Mouse (Mus musculus): ENCODE measurements at regions not wholly inside any gene's neighbourhood (a gene's known extent, or its start where the extent isn't known, plus 50 kb on each side); places are given as distances from the start of the nearest gene placed in this dataset.
"Not testable (repeated sequence)": the region's sequence is repeated elsewhere in the genome, so short reads cannot be mapped to it uniquely, and the experiment has no call there.

DNA sequence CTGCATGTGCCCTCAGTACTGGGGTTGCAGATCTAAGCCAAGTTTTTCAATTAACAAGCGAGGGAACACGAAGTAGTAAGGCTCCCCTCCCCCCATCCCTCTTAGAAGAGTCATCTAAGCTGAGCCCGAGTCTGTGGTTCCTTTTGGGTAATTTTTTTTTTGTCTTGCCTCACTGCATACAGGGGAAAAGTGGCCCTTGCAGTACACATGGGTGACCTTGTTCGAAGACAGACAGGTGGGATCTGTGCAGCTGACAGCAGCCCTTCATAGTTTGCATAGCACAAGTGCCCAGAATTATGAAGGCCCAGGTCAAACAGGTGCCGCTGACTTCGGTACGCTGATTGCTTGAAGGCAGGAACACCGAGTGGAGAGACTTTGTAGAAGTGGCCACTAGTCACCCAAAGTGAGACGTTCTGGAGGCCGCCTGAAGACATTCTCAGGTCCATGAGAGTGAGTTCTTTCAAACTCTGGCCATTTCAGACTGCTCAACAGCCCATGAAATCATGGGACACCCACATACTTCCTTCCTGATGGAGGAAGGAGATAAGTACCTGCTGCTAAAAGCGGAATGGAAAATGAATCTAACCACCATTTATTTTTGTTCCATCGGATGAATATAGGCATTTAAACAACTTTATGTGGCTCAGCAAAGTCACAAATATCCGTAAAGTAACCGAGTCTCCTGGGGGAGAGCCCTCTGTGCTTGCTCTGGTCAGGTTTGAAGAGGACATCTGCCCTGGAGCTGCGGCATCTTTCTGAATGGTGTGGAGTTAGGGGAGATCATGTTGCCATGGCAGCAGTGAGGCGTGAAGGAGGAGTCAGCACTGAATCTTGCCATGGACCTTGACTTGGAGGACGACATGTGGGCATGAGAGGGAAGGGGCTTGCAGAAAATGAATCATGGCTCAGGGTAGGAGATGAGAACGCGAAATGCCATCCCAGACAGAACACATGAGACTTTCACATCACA lies 79.8 kb upstream of the Rpl34 start:
- Histone ChIP-seq H3K4me2 (no peak overlapping the region), H3K4me1 (peaks cover 4% of the 10 kb centered on the region; the same call in 1 of the 2 replicates), H3K9ac (no peak overlapping the region), H3K27ac (no peak overlapping the region), H3K9me3 (no peaks in the 10 kb centered on the region), H3K27me3 (no peaks in the 10 kb centered on the region), H3K4me3 (no peak overlapping the region), H3K36me3 (no peaks in the 10 kb centered on the region)
- 71% methylated on average over 19 of the region's 19 CpGs for WGBS
- no peak for ATAC-seq (ENCODE audit: insufficient number of reproducible peaks, insufficient read depth, low FRiP score, low TSS enrichment, low read depth)

DNA sequence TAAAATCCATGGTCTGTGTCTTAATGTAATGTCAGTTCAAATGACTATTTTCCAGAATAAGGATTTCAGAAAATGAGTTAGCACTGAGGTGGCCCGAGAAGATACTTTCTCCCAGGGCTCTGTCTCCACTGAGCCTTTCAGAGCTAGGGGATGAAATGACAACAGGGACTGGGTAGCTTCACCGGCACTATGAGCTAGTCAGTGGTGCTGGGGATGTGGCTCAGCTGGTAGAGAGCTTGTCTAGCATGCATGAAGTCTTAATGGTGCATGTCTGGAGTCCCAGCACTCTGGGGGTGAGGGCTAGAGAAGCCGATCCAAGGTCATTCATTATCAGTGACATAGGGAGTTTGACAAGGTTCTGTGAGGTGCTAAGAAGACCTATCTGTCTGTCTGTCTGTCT lies 75.1 kb upstream of the Rpl34 start:
- Histone ChIP-seq H3K27me3 (no peaks in the 10 kb centered on the region), H3K4me1 (peaks cover 20% of the 10 kb centered on the region), H3K36me3 (no peaks in the 10 kb centered on the region), H3K9me3 (no peaks in the 10 kb centered on the region), H3K9ac (no peak overlapping the region), H3K4me3 (no peak overlapping the region), H3K27ac (no peak overlapping the region), H3K4me2 (no peak overlapping the region)
- 97% methylated on average over 3 of the region's 3 CpGs for WGBS
- no peak for ATAC-seq (ENCODE audit: insufficient number of reproducible peaks, insufficient read depth, low FRiP score, low TSS enrichment, low read depth)

DNA sequence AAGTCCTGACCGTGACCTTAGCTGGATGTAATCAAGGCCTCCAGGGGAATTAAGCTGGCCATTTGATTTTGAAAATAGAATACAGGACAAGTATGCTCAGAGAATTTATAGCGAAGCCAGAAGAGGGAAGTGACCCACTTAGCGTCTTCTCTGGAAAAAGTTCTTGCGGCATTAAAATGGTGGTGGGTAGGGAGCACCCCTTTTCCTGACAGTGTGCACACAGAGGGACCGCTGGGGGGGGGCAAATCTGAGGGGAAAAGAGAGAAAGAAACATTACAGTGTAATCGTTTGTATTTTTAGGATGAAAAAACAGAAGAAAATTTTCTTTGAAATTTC lies 74.1 kb upstream of the Rpl34 start:
- WGBS = 42% methylated on average over 6 of the region's 6 CpGs
- no peaks in the 10 kb centered on the region for H3K36me3 ChIP-seq
- H3K4me1 ChIP-seq = peaks cover 18% of the 10 kb centered on the region
- no peak overlapping the region for H3K9ac ChIP-seq
- H3K27ac ChIP-seq = no peak overlapping the region
- ATAC-seq (ENCODE audit: insufficient number of reproducible peaks, insufficient read depth, low FRiP score, low TSS enrichment, low read depth) = no peak
- H3K9me3 ChIP-seq = no peaks in the 10 kb centered on the region
- H3K4me2 ChIP-seq = peak overlapping the region; percentile 30
- H3K4me3 ChIP-seq = no peak overlapping the region
- no peaks in the 10 kb centered on the region for H3K27me3 ChIP-seq

DNA sequence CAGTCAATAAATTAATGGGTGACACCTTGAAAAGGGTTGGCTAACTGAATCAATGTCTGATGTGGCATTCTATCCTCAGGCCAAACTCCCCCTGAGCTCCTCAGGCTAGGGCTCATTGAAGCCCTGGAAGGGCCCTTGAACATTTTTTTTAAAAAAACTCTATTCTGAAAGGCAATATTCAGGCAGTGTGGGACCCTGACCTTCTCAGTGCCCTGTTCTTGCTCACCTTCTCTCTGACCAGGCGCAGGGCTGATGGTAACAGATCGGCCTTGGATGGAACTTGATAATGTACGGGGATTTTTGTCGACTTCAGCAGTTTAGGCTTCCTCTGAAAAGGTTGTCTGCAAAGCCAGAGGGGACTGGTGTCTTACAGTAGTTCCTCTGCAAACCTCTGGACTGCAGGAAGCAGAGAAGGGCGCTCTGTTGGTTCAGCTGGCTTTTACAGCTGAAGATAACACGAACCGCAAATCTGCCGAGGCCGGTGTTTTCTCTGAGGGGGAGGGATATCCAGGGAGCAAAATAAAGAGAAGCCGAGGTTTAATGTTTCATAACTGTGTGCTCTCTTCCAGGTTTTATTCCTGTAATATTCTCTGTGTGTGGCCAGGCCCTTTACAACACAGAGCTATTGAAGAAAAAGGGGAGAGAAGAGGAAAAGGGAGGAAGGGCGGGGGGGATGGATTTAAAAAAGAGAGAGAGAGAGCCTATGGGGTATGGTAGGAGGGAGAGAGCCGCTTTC lies 73.6 kb upstream of the Rpl34 start:
- H3K4me2 ChIP-seq = peak overlapping the region; percentile 30
- H3K27me3 ChIP-seq = no peaks in the 10 kb centered on the region
- no peak overlapping the region for H3K4me3 ChIP-seq
- no peaks in the 10 kb centered on the region for H3K9me3 ChIP-seq
- no peaks in the 10 kb centered on the region for H3K36me3 ChIP-seq
- no peak overlapping the region for H3K9ac ChIP-seq
- peaks cover 18% of the 10 kb centered on the region for H3K4me1 ChIP-seq
- WGBS = 23% methylated on average over 12 of the region's 12 CpGs
- no peak for ATAC-seq (ENCODE audit: insufficient number of reproducible peaks, insufficient read depth, low FRiP score, low TSS enrichment, low read depth)
- H3K27ac ChIP-seq = 0 out of 2 replicates have a peak overlapping the region, but pooled peaks have one; percentile 1

DNA sequence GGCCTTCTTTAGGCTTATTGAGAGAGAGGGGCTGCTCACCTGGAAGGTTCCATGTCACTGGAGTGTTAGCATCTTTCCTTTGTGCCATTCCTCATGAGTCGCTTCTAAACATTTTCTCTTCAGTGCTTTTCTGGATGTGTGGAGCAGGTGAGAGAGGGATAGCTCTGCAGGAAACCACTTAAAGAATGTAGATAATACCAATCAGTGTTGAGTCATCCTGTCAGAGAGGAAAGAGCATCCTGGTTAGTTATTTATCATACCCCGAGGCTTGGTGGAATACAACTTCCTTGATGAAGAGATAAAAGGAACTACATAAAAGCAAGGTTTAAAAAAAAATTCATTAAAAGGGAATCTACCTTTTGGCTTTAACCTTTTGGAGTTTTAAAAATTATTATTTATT lies 69.8 kb upstream of the Rpl34 start:
- Histone ChIP-seq H3K4me3 (no peak overlapping the region), H3K27me3 (no peaks in the 10 kb centered on the region), H3K27ac (no peak overlapping the region), H3K36me3 (no peaks in the 10 kb centered on the region), H3K4me1 (peaks cover 18% of the 10 kb centered on the region), H3K4me2 (no peak overlapping the region), H3K9me3 (no peaks in the 10 kb centered on the region), H3K9ac (no peak overlapping the region)
- no peak for ATAC-seq (ENCODE audit: insufficient number of reproducible peaks, insufficient read depth, low FRiP score, low TSS enrichment, low read depth)
- WGBS = 64% methylated on average over 2 of the region's 2 CpGs

DNA sequence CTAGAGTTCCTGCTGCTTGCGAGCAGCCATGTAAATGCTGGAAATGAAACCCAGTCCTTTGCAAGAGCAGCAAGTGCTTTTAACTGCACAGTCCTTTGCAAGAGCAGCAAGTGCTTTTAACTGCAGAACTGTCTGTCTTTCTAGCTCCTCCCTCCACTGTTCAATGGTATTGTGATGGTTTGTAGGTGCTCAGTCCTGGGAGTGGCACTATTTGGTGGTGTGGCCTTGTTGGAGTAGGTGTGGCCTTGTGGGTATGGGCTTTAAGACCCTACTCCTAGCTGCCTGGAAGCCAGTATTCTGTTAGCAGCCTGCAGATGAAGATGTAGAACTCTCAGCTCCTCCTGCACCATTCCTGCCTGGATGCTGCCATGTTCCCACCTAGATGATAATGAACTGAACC lies 67.8 kb upstream of the Rpl34 start:
- 71% methylated on average over 1 of the region's 1 CpGs for WGBS
- H3K9ac ChIP-seq; ATAC-seq (ENCODE audit: insufficient number of reproducible peaks, insufficient read depth, low FRiP score, low TSS enrichment, low read depth); H3K4me2 ChIP-seq; H3K27me3 ChIP-seq; H3K4me3 ChIP-seq; H3K36me3 ChIP-seq; H3K4me1 ChIP-seq; H3K27ac ChIP-seq; H3K9me3 ChIP-seq: not testable (repeated sequence)

DNA sequence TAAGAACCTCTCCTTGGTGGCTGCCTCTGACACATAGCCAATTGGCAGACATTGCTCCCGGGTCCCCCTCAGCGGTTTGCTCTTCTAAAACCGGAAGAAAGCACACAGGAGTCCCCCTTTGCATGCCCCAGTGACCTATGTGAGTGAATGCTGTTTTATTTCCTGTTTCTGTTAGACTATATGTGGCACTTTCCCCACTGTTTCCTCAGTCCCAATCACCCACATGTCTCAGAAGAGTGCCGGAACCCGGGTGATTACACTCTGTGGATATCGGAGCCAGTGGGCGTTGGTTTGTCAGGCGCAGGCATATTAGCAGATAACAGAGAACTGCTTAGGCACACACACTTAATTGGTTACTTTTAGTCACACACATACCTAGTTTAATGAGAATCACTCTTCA lies 66.3 kb upstream of the Rpl34 start:
- 83% methylated on average over 8 of the region's 8 CpGs for WGBS
- Histone ChIP-seq H3K4me3 (no peak overlapping the region), H3K27me3 (no peaks in the 10 kb centered on the region), H3K36me3 (no peaks in the 10 kb centered on the region), H3K9ac (no peak overlapping the region), H3K4me2 (no peak overlapping the region), H3K4me1 (no peaks in the 10 kb centered on the region), H3K27ac (no peak overlapping the region), H3K9me3 (no peaks in the 10 kb centered on the region)
- no peak for ATAC-seq (ENCODE audit: insufficient number of reproducible peaks, insufficient read depth, low FRiP score, low TSS enrichment, low read depth)

DNA sequence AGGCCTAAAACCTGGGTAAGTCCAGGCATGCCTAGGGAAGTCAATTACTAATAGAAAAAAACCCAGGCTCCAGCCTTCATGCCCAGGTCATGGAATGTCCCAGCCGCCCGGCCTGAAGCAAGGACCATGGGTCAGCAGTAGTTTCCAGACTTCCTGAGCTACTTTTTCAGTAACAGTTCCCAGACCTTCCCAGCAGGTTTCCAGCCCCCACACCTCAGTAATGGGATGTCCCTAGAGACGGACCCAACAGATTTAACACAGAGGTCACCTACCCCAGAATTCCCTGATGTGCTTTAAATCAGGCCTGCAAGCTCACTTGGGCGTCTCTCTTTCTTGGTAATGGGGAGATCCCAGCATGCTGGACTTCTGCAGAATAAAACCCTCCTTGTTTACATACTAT lies 65.2 kb upstream of the Rpl34 start:
- Histone ChIP-seq H3K4me1 (no peaks in the 10 kb centered on the region), H3K4me2 (no peak overlapping the region), H3K27me3 (no peaks in the 10 kb centered on the region), H3K36me3 (no peaks in the 10 kb centered on the region), H3K9me3 (no peaks in the 10 kb centered on the region), H3K9ac (no peak overlapping the region), H3K4me3 (no peak overlapping the region), H3K27ac (no peak overlapping the region)
- WGBS = 66% methylated on average over 4 of the region's 4 CpGs
- no peak for ATAC-seq (ENCODE audit: insufficient number of reproducible peaks, insufficient read depth, low FRiP score, low TSS enrichment, low read depth)

DNA sequence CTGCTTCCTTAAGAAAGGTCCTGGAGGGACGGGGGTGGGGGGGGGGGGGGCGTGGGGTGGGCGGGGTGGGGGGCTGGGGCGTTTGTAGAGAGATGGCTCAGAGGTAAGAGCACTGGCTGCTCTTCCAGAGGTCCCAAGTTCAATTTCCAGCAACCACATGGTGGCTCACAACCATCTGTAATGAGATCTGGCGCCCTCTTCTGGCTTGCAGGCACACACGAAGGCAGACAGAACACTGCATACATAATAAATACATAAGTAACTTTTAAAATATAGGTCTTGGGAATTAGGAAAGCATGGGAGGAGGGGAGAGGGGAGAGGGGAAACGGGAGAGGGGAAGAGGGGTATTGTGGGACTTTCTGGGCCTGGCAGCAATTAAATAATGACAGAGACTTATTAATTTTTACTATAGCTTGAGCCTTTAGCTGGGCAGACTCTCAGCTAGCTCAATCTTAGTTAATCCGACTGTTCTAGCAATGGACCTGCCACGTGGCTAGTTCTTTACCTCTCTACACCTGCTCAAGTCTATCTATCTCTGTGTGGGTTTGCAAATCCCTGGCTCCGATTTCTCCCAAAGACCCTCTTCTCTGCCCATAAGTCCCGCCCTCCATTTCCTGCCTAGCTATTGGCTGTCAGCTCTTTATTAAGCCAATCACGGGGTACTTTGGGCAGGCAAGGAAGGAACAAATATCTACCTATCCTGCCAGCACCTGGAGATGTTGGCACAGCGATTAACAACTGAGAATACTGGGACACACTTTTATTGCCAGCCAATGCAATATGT lies 64.1 kb upstream of the Rpl34 start:
- ATAC-seq (ENCODE audit: insufficient number of reproducible peaks, insufficient read depth, low FRiP score, low TSS enrichment, low read depth) = no peak
- no peak overlapping the region for H3K4me3 ChIP-seq
- no peaks in the 10 kb centered on the region for H3K27me3 ChIP-seq
- no peaks in the 10 kb centered on the region for H3K36me3 ChIP-seq
- no peak overlapping the region for H3K27ac ChIP-seq
- H3K4me1 ChIP-seq = 0 out of 2 replicates have a peak, but pooled peaks cover 3% of the 10 kb centered on the region
- H3K9me3 ChIP-seq = no peaks in the 10 kb centered on the region
- no peak overlapping the region for H3K4me2 ChIP-seq
- WGBS = 36% methylated on average over 13 of the region's 13 CpGs
- H3K9ac ChIP-seq = no peak overlapping the region

DNA sequence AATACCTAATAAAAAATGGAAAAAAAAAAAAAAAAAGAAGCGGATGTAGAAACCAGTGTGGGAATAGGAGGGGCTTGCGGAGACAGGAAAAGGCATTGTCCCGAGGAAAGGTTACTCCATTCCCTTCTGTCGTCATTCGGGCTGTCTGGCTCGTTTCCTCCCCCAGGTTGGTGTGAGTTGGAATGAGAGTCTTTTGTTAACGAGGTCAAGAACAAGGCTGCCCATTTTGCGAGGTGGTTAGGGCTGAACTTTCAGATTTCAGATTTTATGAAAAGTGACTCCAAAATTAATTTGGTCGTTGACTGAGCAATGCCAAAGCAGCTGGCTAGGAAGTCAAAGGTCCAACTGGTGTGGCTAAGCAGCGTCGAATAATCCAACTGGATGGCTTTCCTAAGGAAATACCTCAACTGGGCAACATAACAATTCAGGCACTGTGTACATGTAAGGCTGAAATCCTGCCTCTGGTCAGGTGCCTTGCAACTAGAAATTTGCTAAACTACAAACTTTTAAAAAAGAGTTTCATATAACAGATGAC lies 50.6 kb upstream of the Rpl34 start:
- ATAC-seq (ENCODE audit: insufficient number of reproducible peaks, insufficient read depth, low FRiP score, low TSS enrichment, low read depth) = no peak
- H3K9me3 ChIP-seq = no peaks in the 10 kb centered on the region
- no peaks in the 10 kb centered on the region for H3K4me1 ChIP-seq
- H3K9ac ChIP-seq = no peak overlapping the region
- 69% methylated on average over 10 of the region's 11 CpGs for WGBS
- no peak overlapping the region for H3K4me2 ChIP-seq
- H3K27me3 ChIP-seq = no peaks in the 10 kb centered on the region
- H3K27ac ChIP-seq = no peak overlapping the region
- no peak overlapping the region for H3K4me3 ChIP-seq
- no peaks in the 10 kb centered on the region for H3K36me3 ChIP-seq

Data from embryonic facial prominence, embryonic 13.5 days (tissue).